ENCODE assay signal across 8 mouse cellular contexts in genomic region chr5:110839038-110839677, GRCm38 (mm10). TPM values are rescaled to one million over a fixed set of nuclear protein-coding genes. Genes with fewer than 3 reads are reported as not detected.
DNase-seq lines count a peak whose midpoint lies in the region; ATAC-seq lines count a peak whose summit lies in the region.

No protein-coding gene starts in this region.

- 4% methylated on average over 28 of the region's 28 CpGs for WGBS in heart, embryonic 15.5 days
- 9% methylated on average over 28 of the region's 28 CpGs for WGBS in hindbrain, embryonic 11.5 days

- H3K4me1 ChIP-seq in heart, embryonic 15.5 days (replicated peaks) = peaks cover 20% of the 10 kb centered on the region
- H3K4me1 ChIP-seq in hindbrain, embryonic 11.5 days (replicated peaks; ENCODE audit: control insufficient read depth, insufficient read depth, low read length) = no peaks in the 10 kb centered on the region

- H3K4me2 ChIP-seq in heart, embryonic 15.5 days = peak overlapping the region; percentile 88
- H3K4me2 ChIP-seq in hindbrain, embryonic 11.5 days (replicated peaks; ENCODE audit: low read depth, low read length) = peak overlapping the region; percentile 71

- H3K9ac ChIP-seq in heart, embryonic 15.5 days = peak overlapping the region; percentile 73
- peak overlapping the region; percentile 62 for H3K9ac ChIP-seq in hindbrain, embryonic 11.5 days (ENCODE audit: low read depth, low read length)

- no peak for DNase-seq in heart, postnatal 10 days
- no peak for DNase-seq in hindbrain, embryonic 11.5 days (ENCODE audit: low spot score)
- no peak for DNase-seq in cerebellum, postnatal 4 days (ENCODE audit: low spot score in 2 of 2)
- no peak for DNase-seq in left cerebral cortex, adult 18-20 months (ENCODE audit: low spot score in 2 of 2)

- H3K27me3 ChIP-seq in heart, embryonic 15.5 days = no peaks in the 10 kb centered on the region
- no peaks in the 10 kb centered on the region for H3K27me3 ChIP-seq in hindbrain, embryonic 11.5 days (ENCODE audit: control insufficient read depth, insufficient read depth, low read length)

- H3K27ac ChIP-seq in heart, embryonic 15.5 days = peak overlapping the region; percentile 83
- H3K27ac ChIP-seq in hindbrain, embryonic 11.5 days (ENCODE audit: low read depth, low read length) = peak overlapping the region; percentile 47; the same call in 1 of the 2 replicates

- H3K9me3 ChIP-seq in heart, embryonic 15.5 days (replicated peaks) = no peaks in the 10 kb centered on the region
- no peaks in the 10 kb centered on the region for H3K9me3 ChIP-seq in hindbrain, embryonic 11.5 days (ENCODE audit: control insufficient read depth, low read length)

- peaks cover 8% of the 10 kb centered on the region; the same call in 1 of the 2 replicates for H3K36me3 ChIP-seq in heart, embryonic 15.5 days
- no peaks in the 10 kb centered on the region for H3K36me3 ChIP-seq in hindbrain, embryonic 11.5 days (ENCODE audit: control insufficient read depth, insufficient read depth, low read length)

- peak; percentile 65 for ATAC-seq in heart, embryonic 15.5 days (replicated peaks; ENCODE audit: insufficient number of reproducible peaks, insufficient read depth, low FRiP score, low read depth)
- peak; percentile 58 for ATAC-seq in activated CD4-positive, CD25-positive, alpha-beta regulatory T cell, adult 4 months
- ATAC-seq in hindbrain, embryonic 11.5 days (ENCODE audit: low FRiP score) = no peak; the same call in 1 of the 2 replicates
- ATAC-seq in megakaryocyte-erythroid progenitor cell, adult 5-6 weeks (replicated peaks; ENCODE audit: low FRiP score, low TSS enrichment, poor library complexity, severe bottlenecking) = peak; percentile 24
- ATAC-seq in megakaryocyte progenitor cell, adult 5-6 weeks (replicated peaks; ENCODE audit: poor library complexity) = no peak

- H3K4me3 ChIP-seq in heart, embryonic 15.5 days = peak overlapping the region; percentile 75
- H3K4me3 ChIP-seq in hindbrain, embryonic 11.5 days (ENCODE audit: low read depth, low read length) = peak overlapping the region; percentile 58

- intact Hi-C loops in heart, postnatal 10 days (cut with DNase I) = loop anchor here (2.0 to 5.0 kb wide), 5 partner anchors 57 to 503 kb away; partner anchors contain the start of gene Pus1

RNA-seq across cellular contexts. Expression of gene Hscb, which starts 0.4 kb away (rescaled TPM):
- polyA plus RNA-seq in heart, embryonic 15.5 days (2015; fragmentation: Nextera tagmentation; extraction: Ambion mirVana) = 23.1 and 26.7 TPM in 2 replicates
- 10 to 100 TPM; 13.7 to 18.9 TPM for total RNA-seq in heart, postnatal 10 days (2021)
- 10 to 100 TPM; 54.5 to 54.9 TPM for polyA plus RNA-seq in activated CD4-positive, CD25-positive, alpha-beta regulatory T cell, adult 4 months (2017; shearing (Covaris generic))
- polyA plus RNA-seq in hindbrain, embryonic 11.5 days (2014; fragmentation: Nextera tagmentation; extraction: Ambion mirVana) = 15.7 and 24.3 TPM in 2 replicates
- 44.1 and 53.7 TPM in 2 replicates for total RNA-seq in megakaryocyte-erythroid progenitor cell, adult 5-6 weeks (2014; fragmentation: Nextera tagmentation)
- total RNA-seq in megakaryocyte-erythroid progenitor cell, adult 5-6 weeks (2017) = 44.9 and 106 TPM in 2 replicates
- total RNA-seq in left cerebral cortex, adult 18-20 months (2021) = 10 to 100 TPM in 1 of 2 experiments, 1 to 10 TPM in 1; 8.9 to 10.9 TPM
- total RNA-seq in megakaryocyte progenitor cell, adult 5-6 weeks (2015) = 53.7 and 69.4 TPM in 2 replicates
- total RNA-seq in megakaryocyte progenitor cell, adult 5-6 weeks (2017) = 61.3 and 76.2 TPM in 2 replicates

RNA-seq across cellular contexts. Expression of gene Chek2, which starts 0.6 kb away (rescaled TPM):
- 12.9 and 17.4 TPM in 2 replicates for polyA plus RNA-seq in heart, embryonic 15.5 days (2015; fragmentation: Nextera tagmentation; extraction: Ambion mirVana)
- 1 to 10 TPM; 5.7 to 7.0 TPM for total RNA-seq in heart, postnatal 10 days (2021)
- 10 to 100 TPM in 1 of 2 experiments, 1 to 10 TPM in 1; 7.4 to 10.6 TPM for polyA plus RNA-seq in activated CD4-positive, CD25-positive, alpha-beta regulatory T cell, adult 4 months (2017; shearing (Covaris generic))
- 24.3 and 26.1 TPM in 2 replicates for polyA plus RNA-seq in hindbrain, embryonic 11.5 days (2014; fragmentation: Nextera tagmentation; extraction: Ambion mirVana)
- total RNA-seq in megakaryocyte-erythroid progenitor cell, adult 5-6 weeks (2014; fragmentation: Nextera tagmentation) = 47.4 and 59.5 TPM in 2 replicates
- total RNA-seq in megakaryocyte-erythroid progenitor cell, adult 5-6 weeks (2017) = 31.1 and 56.9 TPM in 2 replicates
- 1 to 10 TPM; 1.3 to 1.5 TPM for total RNA-seq in left cerebral cortex, adult 18-20 months (2021)
- total RNA-seq in megakaryocyte progenitor cell, adult 5-6 weeks (2015) = 29.8 and 30.4 TPM in 2 replicates
- 27.4 and 32.9 TPM in 2 replicates for total RNA-seq in megakaryocyte progenitor cell, adult 5-6 weeks (2017)

RNA-seq across cellular contexts. Expression of gene Ulk1, which starts 29.3 kb away (rescaled TPM):
- 9.2 and 15.9 TPM in 2 replicates for polyA plus RNA-seq in heart, embryonic 15.5 days (2015; fragmentation: Nextera tagmentation; extraction: Ambion mirVana)
- 10 to 100 TPM; 70.5 to 75.6 TPM for total RNA-seq in heart, postnatal 10 days (2021)
- polyA plus RNA-seq in activated CD4-positive, CD25-positive, alpha-beta regulatory T cell, adult 4 months (2017; shearing (Covaris generic)) = 10 to 100 TPM; 10.8 to 10.9 TPM
- polyA plus RNA-seq in hindbrain, embryonic 11.5 days (2014; fragmentation: Nextera tagmentation; extraction: Ambion mirVana) = 31.7 and 36.1 TPM in 2 replicates
- 32.2 and 52.2 TPM in 2 replicates for total RNA-seq in megakaryocyte-erythroid progenitor cell, adult 5-6 weeks (2014; fragmentation: Nextera tagmentation)
- total RNA-seq in megakaryocyte-erythroid progenitor cell, adult 5-6 weeks (2017) = 7.8 and 14.8 TPM in 2 replicates
- total RNA-seq in left cerebral cortex, adult 18-20 months (2021) = 10 to 100 TPM; 68.3 to 69.6 TPM
- total RNA-seq in megakaryocyte progenitor cell, adult 5-6 weeks (2015) = 13.7 and 16.4 TPM in 2 replicates
- 4.1 and 5.9 TPM in 2 replicates for total RNA-seq in megakaryocyte progenitor cell, adult 5-6 weeks (2017)

RNA-seq across cellular contexts. Expression of gene Ttc28, which starts 40.4 kb away (rescaled TPM):
- polyA plus RNA-seq in heart, embryonic 15.5 days (2015; fragmentation: Nextera tagmentation; extraction: Ambion mirVana) = 5.8 and 7.1 TPM in 2 replicates
- total RNA-seq in heart, postnatal 10 days (2021) = 10 to 100 TPM; 26.7 to 29.3 TPM
- 1 to 10 TPM; 1.9 to 2.6 TPM for polyA plus RNA-seq in activated CD4-positive, CD25-positive, alpha-beta regulatory T cell, adult 4 months (2017; shearing (Covaris generic))
- polyA plus RNA-seq in hindbrain, embryonic 11.5 days (2014; fragmentation: Nextera tagmentation; extraction: Ambion mirVana) = 14.0 and 15.6 TPM in 2 replicates
- total RNA-seq in megakaryocyte-erythroid progenitor cell, adult 5-6 weeks (2014; fragmentation: Nextera tagmentation) = 3.2 and 5.4 TPM in 2 replicates
- total RNA-seq in megakaryocyte-erythroid progenitor cell, adult 5-6 weeks (2017) = 0.70 and 0.91 TPM in 2 replicates
- total RNA-seq in left cerebral cortex, adult 18-20 months (2021) = 1 to 10 TPM; 9.3 to 9.8 TPM
- total RNA-seq in megakaryocyte progenitor cell, adult 5-6 weeks (2015) = 1.2 and 2.0 TPM in 2 replicates
- total RNA-seq in megakaryocyte progenitor cell, adult 5-6 weeks (2017) = 0.50 and 1.9 TPM in 2 replicates

RNA-seq across cellular contexts. Expression of gene Pus1, which starts 58.7 kb away (rescaled TPM):
- polyA plus RNA-seq in heart, embryonic 15.5 days (2015; fragmentation: Nextera tagmentation; extraction: Ambion mirVana) = 27.2 and 34.2 TPM in 2 replicates
- total RNA-seq in heart, postnatal 10 days (2021) = 10 to 100 TPM; 19.3 to 23.8 TPM
- 10 to 100 TPM; 22.0 to 33.8 TPM for polyA plus RNA-seq in activated CD4-positive, CD25-positive, alpha-beta regulatory T cell, adult 4 months (2017; shearing (Covaris generic))
- 15.5 and 17.3 TPM in 2 replicates for polyA plus RNA-seq in hindbrain, embryonic 11.5 days (2014; fragmentation: Nextera tagmentation; extraction: Ambion mirVana)
- 57.4 and 74.3 TPM in 2 replicates for total RNA-seq in megakaryocyte-erythroid progenitor cell, adult 5-6 weeks (2014; fragmentation: Nextera tagmentation)
- 82.3 and 102 TPM in 2 replicates for total RNA-seq in megakaryocyte-erythroid progenitor cell, adult 5-6 weeks (2017)
- 10 to 100 TPM; 20.2 to 25.4 TPM for total RNA-seq in left cerebral cortex, adult 18-20 months (2021)
- total RNA-seq in megakaryocyte progenitor cell, adult 5-6 weeks (2015) = 20.1 and 22.3 TPM in 2 replicates
- 60.3 and 68.1 TPM in 2 replicates for total RNA-seq in megakaryocyte progenitor cell, adult 5-6 weeks (2017)

Comparison
In these comparisons a context has a peak if more than half of its experiments do, and no peak if none do; other contexts are left out.
1. ATAC-seq: peak in heart, embryonic 15.5 days (single experiment), activated CD4-positive, CD25-positive, alpha-beta regulatory T cell, adult 4 months (single experiment) and megakaryocyte-erythroid progenitor cell, adult 5-6 weeks (single experiment); none in hindbrain, embryonic 11.5 days (single experiment) and megakaryocyte progenitor cell, adult 5-6 weeks (single experiment).